Mouse (Mus musculus): ENCODE data around the gene Adcy1. TPM values are rescaled to one million over a fixed set of nuclear protein-coding genes. Genes with fewer than 3 reads are reported as not detected.
"Not testable (repeated sequence)": the region's sequence is repeated elsewhere in the genome, so short reads cannot be mapped to it uniquely, and the experiment has no call there.

Adcy1 gene
- polyA plus RNA-seq, 1 experiment from 2014 or later = 9.9 TPM

DNA sequence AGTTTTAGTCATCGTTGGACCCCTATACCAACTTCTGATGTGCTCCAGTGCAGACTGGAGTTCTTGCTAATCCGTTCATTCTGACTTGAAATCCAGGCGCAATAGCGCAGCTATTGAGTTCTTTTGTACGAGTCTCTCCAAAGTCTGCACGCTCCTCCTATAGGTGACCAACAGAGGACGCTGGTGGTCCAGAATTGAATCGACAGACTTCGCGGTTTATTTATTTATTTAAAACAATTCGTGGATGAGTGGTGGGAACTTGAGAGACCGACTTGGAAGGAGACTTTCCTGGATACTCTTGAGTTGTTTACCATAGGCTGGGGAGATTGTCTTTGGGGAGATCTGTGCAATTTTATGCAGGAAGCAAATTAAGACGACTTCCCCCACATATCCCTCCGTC, 151.5 kb downstream of the Adcy1 start:
- Histone ChIP-seq H3K4me1 (ENCODE audit: control insufficient read depth, insufficient read depth, low read length) (peaks cover 18% of the 10 kb centered on the region), H3K9ac (replicated peaks; ENCODE audit: low read length) (no peak overlapping the region), H3K9me3 (ENCODE audit: control insufficient read depth, low read length) (no peaks in the 10 kb centered on the region), H3K4me2 (ENCODE audit: low read length) (peak overlapping the region; percentile 85), H3K27me3 (ENCODE audit: control insufficient read depth, insufficient read depth, low read length) (peaks cover 27% of the 10 kb centered on the region), H3K27ac (replicated peaks; ENCODE audit: low read depth, low read length) (no peak overlapping the region), H3K36me3 (ENCODE audit: control insufficient read depth, insufficient read depth, low read length) (no peaks in the 10 kb centered on the region), H3K4me3 (replicated peaks; ENCODE audit: low read depth, low read length) (peak overlapping the region; percentile 65; the same call in 1 of the 2 replicates)
- ATAC-seq (ENCODE audit: low FRiP score, low TSS enrichment) = no peak
- 8% methylated on average over 14 of the region's 14 CpGs for WGBS
- peak; percentile 88 for DNase-seq

GRCm38 (mm10) chr11:7215703-7216102, 152.4 kb downstream of the Adcy1 start:
- H3K4me3 ChIP-seq (replicated peaks; ENCODE audit: low read depth, low read length) = no peak overlapping the region
- no peak for ATAC-seq (ENCODE audit: low FRiP score, low TSS enrichment)
- 14% methylated on average over 8 of the region's 8 CpGs for WGBS

GRCm38 (mm10) chr11:7221826-7222225, 158.5 kb downstream of the Adcy1 start:
- not testable (repeated sequence) for DNase-seq

More at GRCm38 (mm10) chr11:7215703-7216102, 152.4 kb downstream of the Adcy1 start:
- no peaks in the 10 kb centered on the region for H3K9me3 ChIP-seq (ENCODE audit: control insufficient read depth, low read length)
- H3K9ac ChIP-seq (replicated peaks; ENCODE audit: low read length) = no peak overlapping the region
- no peaks in the 10 kb centered on the region for H3K36me3 ChIP-seq (ENCODE audit: control insufficient read depth, insufficient read depth, low read length)
- H3K4me1 ChIP-seq (ENCODE audit: control insufficient read depth, insufficient read depth, low read length) = peaks cover 17% of the 10 kb centered on the region
- DNase-seq = peak; percentile 83
- H3K27me3 ChIP-seq (ENCODE audit: control insufficient read depth, insufficient read depth, low read length) = peaks cover 27% of the 10 kb centered on the region
- no peak overlapping the region for H3K27ac ChIP-seq (replicated peaks; ENCODE audit: low read depth, low read length)
- H3K4me2 ChIP-seq (ENCODE audit: low read length) = no peak overlapping the region

DNA sequence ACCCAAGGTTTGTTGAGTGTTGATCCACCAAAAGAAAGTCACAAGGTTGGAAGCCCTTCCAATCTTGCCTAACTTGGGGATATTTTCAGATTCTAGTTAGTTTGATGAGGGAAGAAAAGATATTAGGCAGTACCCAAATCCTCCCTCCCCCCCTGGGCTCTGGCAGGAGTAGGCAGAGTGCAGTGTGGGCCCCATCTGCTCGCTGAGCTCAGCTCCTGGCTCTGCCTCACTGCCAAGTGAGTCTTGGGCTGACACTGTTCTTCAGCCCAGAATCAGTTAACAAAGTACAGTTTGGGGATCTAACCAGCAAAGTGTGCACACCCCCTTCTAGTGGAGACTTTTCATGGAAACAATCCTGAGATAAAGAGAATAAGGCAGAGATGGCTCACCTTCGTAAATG, 162.9 kb downstream of the Adcy1 start:
- 79% methylated on average over 2 of the region's 2 CpGs for WGBS
- H3K27ac ChIP-seq (replicated peaks; ENCODE audit: low read depth, low read length) = no peak overlapping the region

More at GRCm38 (mm10) chr11:7221826-7222225, 158.5 kb downstream of the Adcy1 start:
- H3K4me1 ChIP-seq (ENCODE audit: control insufficient read depth, insufficient read depth, low read length); H3K9ac ChIP-seq (replicated peaks; ENCODE audit: low read length); H3K4me2 ChIP-seq (ENCODE audit: low read length); H3K27me3 ChIP-seq (ENCODE audit: control insufficient read depth, insufficient read depth, low read length); H3K4me3 ChIP-seq (replicated peaks; ENCODE audit: low read depth, low read length); H3K36me3 ChIP-seq (ENCODE audit: control insufficient read depth, insufficient read depth, low read length); ATAC-seq (ENCODE audit: low FRiP score, low TSS enrichment); H3K9me3 ChIP-seq (ENCODE audit: control insufficient read depth, low read length); H3K27ac ChIP-seq (replicated peaks; ENCODE audit: low read depth, low read length): not testable (repeated sequence)
- WGBS = 78% methylated on average over 8 of the region's 8 CpGs

DNA sequence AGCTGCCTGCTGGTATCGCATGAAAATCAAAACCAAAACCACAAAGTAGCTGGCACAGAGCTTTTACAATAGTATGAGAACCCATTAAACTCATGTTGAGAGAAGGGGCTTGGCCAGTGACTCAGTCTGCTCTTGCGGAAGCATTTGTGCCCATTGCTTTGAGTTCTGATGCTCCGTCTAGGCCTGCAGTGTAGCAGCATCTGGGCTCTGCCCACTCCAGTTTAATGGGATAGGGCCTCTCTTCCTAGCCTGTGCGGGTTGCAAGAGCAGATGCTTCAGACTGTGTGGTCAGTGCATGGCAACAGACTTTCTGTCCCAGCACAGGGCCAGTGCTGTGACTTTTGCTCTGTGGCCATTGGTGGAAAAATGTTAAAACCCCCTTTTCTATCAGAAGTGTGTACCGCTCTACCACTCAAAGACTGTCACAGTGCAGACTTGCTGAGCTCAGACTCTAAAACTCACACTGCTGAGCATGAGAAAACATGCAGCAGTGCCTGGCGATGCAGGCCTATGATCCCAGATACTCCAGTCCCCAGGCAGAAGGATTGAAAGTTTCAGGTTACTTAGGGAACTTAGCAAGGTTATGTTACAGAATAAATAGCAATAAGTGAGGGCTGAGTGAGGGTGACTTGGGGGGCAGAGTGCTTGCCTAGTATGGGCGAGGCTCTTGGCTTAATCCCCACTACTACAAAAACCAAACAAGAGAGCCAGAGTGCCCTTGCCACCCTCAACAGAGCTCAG, 163.7 kb downstream of the Adcy1 start:
- ATAC-seq (ENCODE audit: low FRiP score, low TSS enrichment) (no peak), DNase-seq (no peak)
- Histone ChIP-seq H3K4me2 (ENCODE audit: low read length) (no peak overlapping the region), H3K36me3 (ENCODE audit: control insufficient read depth, insufficient read depth, low read length) (no peaks in the 10 kb centered on the region), H3K9ac (replicated peaks; ENCODE audit: low read length) (no peak overlapping the region), H3K4me3 (replicated peaks; ENCODE audit: low read depth, low read length) (no peak overlapping the region), H3K4me1 (ENCODE audit: control insufficient read depth, insufficient read depth, low read length) (no peaks in the 10 kb centered on the region), H3K27ac (replicated peaks; ENCODE audit: low read depth, low read length) (no peak overlapping the region), H3K9me3 (ENCODE audit: control insufficient read depth, low read length) (no peaks in the 10 kb centered on the region), H3K27me3 (ENCODE audit: control insufficient read depth, insufficient read depth, low read length) (no peaks in the 10 kb centered on the region)
- WGBS = 89% methylated on average over 7 of the region's 7 CpGs

More for the DNA sequence above, 162.9 kb downstream of the Adcy1 start:
- DNase-seq (no peak), ATAC-seq (ENCODE audit: low FRiP score, low TSS enrichment) (no peak)
- H3K4me2 ChIP-seq (ENCODE audit: low read length) = no peak overlapping the region
- no peaks in the 10 kb centered on the region for H3K4me1 ChIP-seq (ENCODE audit: control insufficient read depth, insufficient read depth, low read length)
- no peaks in the 10 kb centered on the region for H3K36me3 ChIP-seq (ENCODE audit: control insufficient read depth, insufficient read depth, low read length)
- H3K9me3 ChIP-seq (ENCODE audit: control insufficient read depth, low read length) = no peaks in the 10 kb centered on the region
- no peak overlapping the region for H3K9ac ChIP-seq (replicated peaks; ENCODE audit: low read length)
- H3K4me3 ChIP-seq (replicated peaks; ENCODE audit: low read depth, low read length) = no peak overlapping the region
- H3K27me3 ChIP-seq (ENCODE audit: control insufficient read depth, insufficient read depth, low read length) = no peaks in the 10 kb centered on the region

DNA sequence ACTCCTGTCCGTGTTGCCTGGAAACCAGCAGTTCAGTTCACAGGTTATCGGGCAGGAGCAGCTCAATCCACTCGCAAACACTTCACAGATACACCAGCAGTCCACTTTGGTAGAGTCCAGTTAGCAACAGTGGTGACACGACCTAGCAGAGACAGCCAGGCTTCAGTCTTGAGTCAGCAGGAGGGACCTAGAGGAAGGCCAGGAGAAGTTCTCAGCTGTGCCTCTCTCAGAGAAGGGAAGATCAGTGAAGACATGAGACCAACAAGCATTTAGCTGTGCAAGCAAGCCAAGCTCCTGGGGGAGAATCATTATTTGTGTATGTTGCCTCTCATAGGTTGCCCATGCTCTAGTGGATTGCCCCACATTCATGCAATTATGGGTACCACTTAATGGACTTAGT, 164.8 kb downstream of the Adcy1 start:
- H3K4me1 ChIP-seq (ENCODE audit: control insufficient read depth, insufficient read depth, low read length) = no peaks in the 10 kb centered on the region
- no peak overlapping the region for H3K27ac ChIP-seq (replicated peaks; ENCODE audit: low read depth, low read length)
- H3K9ac ChIP-seq (replicated peaks; ENCODE audit: low read length) = no peak overlapping the region
- no peaks in the 10 kb centered on the region for H3K36me3 ChIP-seq (ENCODE audit: control insufficient read depth, insufficient read depth, low read length)
- ATAC-seq (ENCODE audit: low FRiP score, low TSS enrichment) (no peak), DNase-seq (no peak)
- no peaks in the 10 kb centered on the region for H3K9me3 ChIP-seq (ENCODE audit: control insufficient read depth, low read length)
- H3K27me3 ChIP-seq (ENCODE audit: control insufficient read depth, insufficient read depth, low read length) = no peaks in the 10 kb centered on the region
- 83% methylated on average over 4 of the region's 4 CpGs for WGBS
- H3K4me2 ChIP-seq (ENCODE audit: low read length) = no peak overlapping the region
- no peak overlapping the region for H3K4me3 ChIP-seq (replicated peaks; ENCODE audit: low read depth, low read length)

Other genes starting within 250 kb of the Adcy1 start
- gene Gm11983, start 225.8 kb upstream of the Adcy1 start, polyA plus RNA-seq (2014; fragmentation: Nextera tagmentation; extraction: Ambion mirVana) = not detected in 2 replicates
- not detected in 2 replicates for gene Gm11985, start 125.1 kb downstream of the Adcy1 start, polyA plus RNA-seq (2014; fragmentation: Nextera tagmentation; extraction: Ambion mirVana)
- 0.13 TPM in 2 replicates for gene Igfbp1, start 134.3 kb downstream of the Adcy1 start, polyA plus RNA-seq (2014; fragmentation: Nextera tagmentation; extraction: Ambion mirVana)
- 9.4 and 13.3 TPM in 2 replicates for gene Igfbp3, start 150.4 kb downstream of the Adcy1 start, polyA plus RNA-seq (2014; fragmentation: Nextera tagmentation; extraction: Ambion mirVana)

Data from midbrain, embryonic 14.5 days (tissue).